Mouse (Mus musculus): ENCODE measurements around the gene Wwp2.

DNA sequence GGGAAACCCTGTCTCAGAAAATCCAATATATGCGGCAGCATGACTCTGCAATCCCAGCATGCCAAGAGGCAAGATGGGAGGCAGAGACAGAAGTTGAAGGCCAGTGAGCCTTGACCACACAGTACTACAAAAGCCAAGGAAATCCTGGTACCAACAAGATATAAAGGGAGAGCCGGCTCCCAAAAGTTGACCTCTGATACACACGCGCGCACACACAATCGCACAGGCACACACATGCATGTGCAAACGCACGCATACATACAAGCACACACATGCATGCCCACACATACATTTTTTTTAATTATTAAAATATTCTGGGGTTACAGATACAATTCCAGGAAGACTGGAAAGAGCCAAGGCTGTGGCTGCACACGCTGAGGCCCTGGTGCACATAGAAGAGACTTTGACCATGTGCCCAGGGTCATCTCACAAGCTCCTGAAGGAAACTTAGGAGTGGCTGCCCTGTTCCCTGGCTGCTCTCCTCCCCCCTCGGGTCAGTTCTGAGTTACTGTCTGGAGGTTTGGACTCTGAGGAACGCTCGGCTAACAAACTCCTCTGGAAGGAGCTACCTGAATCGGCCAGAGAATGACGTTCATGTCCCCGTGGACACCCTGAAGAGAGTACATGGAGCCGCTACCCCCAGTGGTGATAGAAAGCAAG lies 45.6 kb upstream of the Wwp2 start:
- TF ChIP-seq CTCF (IDR thresholded peaks at IDR 0.05; ENCODE audit: borderline replicate concordance, insufficient read depth, low read length) (no peak), POLR2A (IDR thresholded peaks at IDR 0.05; ENCODE audit: low read depth, low read length) (no peak)
